Mouse (Mus musculus): Measurements from ENCODE around the gene Ppp1r9b. TPM values are rescaled to one million over a fixed set of nuclear protein-coding genes. Genes with fewer than 3 reads are reported as not detected.

Ppp1r9b gene
- 44.3 and 61.7 TPM in 2 replicates for polyA plus RNA-seq (2011; ENCODE audit: insufficient read length, low read depth, missing spikeins)

DNA sequence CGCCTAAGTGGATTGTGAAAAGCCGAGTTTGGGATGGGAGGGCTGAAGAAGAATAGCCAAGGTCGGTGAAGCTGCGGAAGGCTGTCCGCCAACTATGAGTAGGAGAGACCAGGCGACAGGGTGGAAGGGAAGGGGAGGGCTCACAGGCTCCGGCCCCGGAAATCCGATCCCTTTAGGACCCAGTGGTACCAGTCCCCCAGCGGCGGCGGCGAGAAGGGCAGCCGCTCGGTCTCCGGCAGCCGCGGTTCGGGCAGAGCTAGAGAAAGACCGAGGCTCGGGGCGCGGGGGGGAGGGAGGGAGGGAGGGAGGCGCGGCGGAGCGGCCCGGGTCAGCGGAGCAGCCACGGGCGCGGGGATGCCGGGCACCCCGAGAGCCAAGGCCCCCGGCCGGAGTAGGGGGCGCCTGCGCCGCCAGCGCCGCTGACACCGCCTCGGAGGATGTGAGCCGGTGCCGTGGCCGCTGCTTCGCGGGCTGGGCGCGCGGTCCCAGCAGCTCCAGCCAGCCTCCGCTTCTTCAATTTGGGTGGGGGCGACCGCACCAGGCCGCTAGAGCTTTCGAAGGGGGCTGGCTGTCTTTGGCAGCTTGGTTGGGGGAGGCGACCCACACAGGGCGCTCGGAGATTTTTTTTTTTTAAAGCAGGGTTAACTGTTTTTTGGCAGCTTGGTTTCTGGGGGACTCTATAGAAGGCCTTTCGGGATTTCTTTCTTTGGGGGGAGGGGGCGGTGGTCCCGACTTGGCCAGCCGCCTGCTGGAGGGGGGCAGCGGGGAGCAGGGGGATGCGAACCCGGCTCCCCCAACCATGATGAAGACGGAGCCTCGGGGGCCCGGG, at the start of gene Ppp1r9b:
Ppp1r9b (plus strand) TSS at position 287 of the 829 bp plus-strand sequence.
- Histone ChIP-seq H3K4me3 (ENCODE audit: insufficient read depth, low read length) (peak within 1 kb of the TSS; percentile 67), H3K4me1 (ENCODE audit: control insufficient read depth, insufficient read depth, low read length) (peaks cover 11% of the 10 kb centered on the region), H3K27ac (ENCODE audit: insufficient read depth, low read length) (peak within 1 kb of the TSS; percentile 85)
- TF ChIP-seq POLR2A (IDR thresholded peaks at IDR 0.05; ENCODE audit: low read depth, low read length) (peak; percentile 82), CTCF (IDR thresholded peaks at IDR 0.05; ENCODE audit: borderline replicate concordance, insufficient read depth, low read length) (no peak)

DNA sequence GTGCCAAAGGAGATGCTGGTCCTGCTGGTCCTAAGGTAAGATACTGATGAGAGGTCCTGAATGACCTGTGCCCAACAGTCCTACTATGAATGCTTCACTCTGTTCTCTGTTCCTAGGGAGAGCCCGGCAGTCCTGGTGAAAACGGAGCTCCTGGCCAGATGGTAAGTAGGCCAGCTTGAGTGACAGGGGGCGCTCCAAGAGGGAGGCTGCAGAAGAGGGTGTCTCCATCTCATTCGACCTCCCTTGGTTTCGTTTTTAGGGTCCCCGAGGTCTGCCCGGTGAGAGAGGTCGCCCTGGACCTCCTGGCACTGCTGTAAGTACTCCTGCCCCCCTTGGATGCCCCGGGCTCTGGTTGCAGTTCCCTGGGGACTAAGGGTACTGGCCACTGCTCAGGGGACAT, 49.7 kb upstream of the Ppp1r9b start:
- TF ChIP-seq POLR2A (IDR thresholded peaks at IDR 0.05; ENCODE audit: low read depth, low read length) (peak; percentile 35; the same call in 1 of the 2 replicates), CTCF (IDR thresholded peaks at IDR 0.05; ENCODE audit: borderline replicate concordance, insufficient read depth, low read length) (0 out of 2 replicates have a peak, but pooled peaks have one; percentile 5)
- Histone ChIP-seq H3K27ac (ENCODE audit: insufficient read depth, low read length) (peak overlapping the region; percentile 87), H3K4me3 (ENCODE audit: insufficient read depth, low read length) (no peak overlapping the region; the same call in 1 of the 2 replicates), H3K4me1 (ENCODE audit: control insufficient read depth, insufficient read depth, low read length) (0 out of 2 replicates have a peak, but pooled peaks cover 5% of the 10 kb centered on the region)

DNA sequence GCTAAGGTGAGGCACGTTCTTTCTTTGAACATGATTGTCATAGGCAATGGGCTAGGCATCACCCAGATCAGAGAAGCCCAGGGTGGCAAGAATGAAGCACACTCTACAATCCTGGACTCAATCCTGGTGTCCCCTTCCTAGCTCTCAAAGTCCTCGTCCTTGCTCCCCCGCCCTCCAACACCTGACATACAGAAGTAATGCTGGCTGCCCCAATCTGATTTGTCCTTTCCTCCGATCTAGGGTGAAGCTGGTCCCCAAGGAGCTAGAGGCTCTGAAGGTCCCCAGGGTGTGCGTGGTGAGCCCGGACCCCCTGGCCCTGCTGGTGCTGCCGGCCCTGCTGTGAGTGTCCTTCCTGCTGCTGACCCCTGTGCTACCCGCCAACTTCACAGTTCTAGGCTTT, 49.1 kb upstream of the Ppp1r9b start:
- TF ChIP-seq CTCF (IDR thresholded peaks at IDR 0.05; ENCODE audit: borderline replicate concordance, insufficient read depth, low read length) (no peak), POLR2A (IDR thresholded peaks at IDR 0.05; ENCODE audit: low read depth, low read length) (no peak)
- no peak overlapping the region for H3K4me3 ChIP-seq (ENCODE audit: insufficient read depth, low read length)
- peak overlapping the region; percentile 87 for H3K27ac ChIP-seq (ENCODE audit: insufficient read depth, low read length)
- H3K4me1 ChIP-seq (ENCODE audit: control insufficient read depth, insufficient read depth, low read length): 0 out of 2 replicates have a peak, but pooled peaks cover 5% of the 10 kb centered on the region

DNA sequence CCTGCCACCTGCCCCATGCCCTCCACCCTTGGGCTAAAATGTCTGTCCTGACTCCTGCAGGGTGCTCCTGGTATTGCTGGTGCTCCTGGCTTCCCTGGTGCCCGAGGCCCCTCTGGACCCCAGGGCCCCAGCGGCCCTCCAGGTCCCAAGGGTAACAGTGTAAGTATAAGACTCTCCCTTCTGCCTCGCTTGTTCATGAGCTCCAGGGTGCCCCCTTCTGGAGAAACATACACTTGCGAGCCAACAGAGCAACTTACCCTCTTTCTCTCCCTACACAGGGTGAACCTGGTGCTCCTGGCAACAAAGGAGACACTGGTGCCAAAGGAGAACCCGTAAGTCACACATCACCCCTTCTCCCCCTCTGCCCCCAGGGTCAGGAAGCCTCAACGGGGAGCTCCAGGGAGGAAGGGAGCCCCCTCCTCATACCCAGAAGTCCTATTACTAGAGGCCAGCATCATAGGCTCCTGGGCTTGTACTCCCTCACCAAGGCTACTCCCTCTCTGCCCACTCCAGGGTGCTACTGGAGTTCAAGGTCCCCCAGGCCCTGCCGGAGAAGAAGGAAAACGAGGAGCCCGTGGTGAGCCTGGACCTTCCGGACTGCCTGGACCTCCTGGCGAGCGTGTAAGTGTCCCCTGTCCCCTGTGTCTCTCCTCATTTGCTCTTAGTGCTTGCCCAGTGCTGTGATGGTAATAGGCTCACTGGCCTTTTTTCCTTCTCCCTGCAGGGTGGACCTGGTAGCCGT, 48.4 kb upstream of the Ppp1r9b start:
- TF ChIP-seq CTCF (IDR thresholded peaks at IDR 0.05; ENCODE audit: borderline replicate concordance, insufficient read depth, low read length) (0 out of 2 replicates have a peak, but pooled peaks have one; percentile 11), POLR2A (IDR thresholded peaks at IDR 0.05; ENCODE audit: low read depth, low read length) (peak; percentile 48)
- no peak overlapping the region for H3K4me3 ChIP-seq (ENCODE audit: insufficient read depth, low read length)
- H3K27ac ChIP-seq (ENCODE audit: insufficient read depth, low read length): peak overlapping the region; percentile 87
- H3K4me1 ChIP-seq (ENCODE audit: control insufficient read depth, insufficient read depth, low read length): 0 out of 2 replicates have a peak, but pooled peaks cover 5% of the 10 kb centered on the region

DNA sequence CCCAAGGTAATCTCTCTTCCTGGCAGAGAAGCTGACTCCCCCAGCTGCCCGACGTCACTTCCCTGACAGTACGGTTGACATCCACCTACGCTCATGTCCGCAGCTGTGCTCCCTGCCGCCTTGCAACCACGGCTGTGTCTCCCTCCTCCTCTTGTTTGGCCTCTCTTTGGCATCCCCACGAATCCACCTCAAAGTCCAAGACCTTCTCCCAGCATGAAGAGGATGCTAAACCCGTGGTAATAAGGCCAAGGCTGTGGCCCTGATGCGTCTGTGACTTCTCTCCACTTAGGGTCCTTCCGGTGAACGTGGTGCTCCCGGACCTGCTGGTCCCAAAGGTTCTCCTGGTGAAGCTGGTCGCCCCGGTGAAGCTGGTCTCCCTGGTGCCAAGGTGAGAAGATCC, 47.8 kb upstream of the Ppp1r9b start:
- 0 out of 2 replicates have a peak, but pooled peaks cover 5% of the 10 kb centered on the region for H3K4me1 ChIP-seq (ENCODE audit: control insufficient read depth, insufficient read depth, low read length)
- no peak overlapping the region for H3K4me3 ChIP-seq (ENCODE audit: insufficient read depth, low read length)
- peak overlapping the region; percentile 87 for H3K27ac ChIP-seq (ENCODE audit: insufficient read depth, low read length)

DNA sequence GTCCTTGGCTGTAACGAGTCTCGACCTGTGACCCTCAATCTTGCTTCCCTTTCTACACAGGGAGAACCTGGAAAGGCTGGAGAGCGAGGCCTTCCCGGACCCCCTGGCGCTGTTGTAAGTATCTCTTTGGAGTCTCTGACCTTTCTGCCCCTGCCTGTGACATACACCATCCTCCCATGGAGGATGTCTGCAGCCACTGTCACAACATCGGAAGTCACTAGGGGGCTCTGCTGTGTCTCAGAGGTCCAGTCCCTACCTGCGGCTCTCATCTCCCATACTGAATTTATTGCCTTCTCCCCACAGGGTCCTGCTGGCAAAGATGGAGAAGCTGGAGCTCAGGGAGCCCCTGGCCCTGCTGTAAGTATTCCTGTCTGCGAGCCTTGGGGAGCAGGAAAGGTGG, 46.5 kb upstream of the Ppp1r9b start:
- no peak overlapping the region for H3K4me3 ChIP-seq (ENCODE audit: insufficient read depth, low read length)
- H3K4me1 ChIP-seq (ENCODE audit: control insufficient read depth, insufficient read depth, low read length): 0 out of 2 replicates have a peak, but pooled peaks cover 5% of the 10 kb centered on the region
- TF ChIP-seq POLR2A (IDR thresholded peaks at IDR 0.05; ENCODE audit: low read depth, low read length) (no peak; the same call in 1 of the 2 replicates), CTCF (IDR thresholded peaks at IDR 0.05; ENCODE audit: borderline replicate concordance, insufficient read depth, low read length) (peak; percentile 19; the same call in 1 of the 2 replicates)
- peak overlapping the region; percentile 87 for H3K27ac ChIP-seq (ENCODE audit: insufficient read depth, low read length)

More for the DNA sequence above, 47.8 kb upstream of the Ppp1r9b start:
- no peak for TF ChIP-seq CTCF (IDR thresholded peaks at IDR 0.05; ENCODE audit: borderline replicate concordance, insufficient read depth, low read length)
- TF ChIP-seq POLR2A (IDR thresholded peaks at IDR 0.05; ENCODE audit: low read depth, low read length): peak; percentile 38; the same call in 1 of the 2 replicates

GRCm38 (mm10) chr11:94945236-94945635, 45.6 kb upstream of the Ppp1r9b start:
- peak overlapping the region; percentile 87 for H3K27ac ChIP-seq (ENCODE audit: insufficient read depth, low read length)

DNA sequence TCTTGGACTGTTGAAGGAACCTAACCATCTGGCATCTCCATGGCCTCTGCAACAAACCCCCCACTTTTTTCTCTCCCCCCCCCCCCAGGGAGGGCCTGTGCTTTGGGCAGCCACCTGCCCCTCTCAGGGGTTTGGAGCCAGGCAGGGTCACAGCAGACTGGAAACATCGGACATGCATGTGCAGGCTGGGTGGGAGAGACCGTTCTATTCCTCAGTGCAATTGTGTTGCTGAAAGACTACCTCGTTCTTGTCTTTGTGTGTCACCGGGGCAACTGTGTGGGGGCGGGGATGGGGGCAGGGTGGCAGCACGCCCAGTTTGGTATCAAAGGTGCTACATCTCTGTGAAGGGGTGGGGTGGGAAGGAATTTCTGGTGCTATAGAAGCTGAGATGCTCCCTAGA, 38.7 kb upstream of the Ppp1r9b start:
- peak overlapping the region; percentile 54 for H3K27ac ChIP-seq (ENCODE audit: insufficient read depth, low read length)
- TF ChIP-seq CTCF (IDR thresholded peaks at IDR 0.05; ENCODE audit: borderline replicate concordance, insufficient read depth, low read length) (no peak), POLR2A (IDR thresholded peaks at IDR 0.05; ENCODE audit: low read depth, low read length) (peak; percentile 41; the same call in 1 of the 2 replicates)
- 0 out of 2 replicates have a peak, but pooled peaks cover 3% of the 10 kb centered on the region for H3K4me1 ChIP-seq (ENCODE audit: control insufficient read depth, insufficient read depth, low read length)
- H3K4me3 ChIP-seq (ENCODE audit: insufficient read depth, low read length): no peak overlapping the region

More at GRCm38 (mm10) chr11:94945236-94945635, 45.6 kb upstream of the Ppp1r9b start:
- 0 out of 2 replicates have a peak, but pooled peaks cover 8% of the 10 kb centered on the region for H3K4me1 ChIP-seq (ENCODE audit: control insufficient read depth, insufficient read depth, low read length)
- H3K4me3 ChIP-seq (ENCODE audit: insufficient read depth, low read length): no peak overlapping the region
- TF ChIP-seq CTCF (IDR thresholded peaks at IDR 0.05; ENCODE audit: borderline replicate concordance, insufficient read depth, low read length) (no peak), POLR2A (IDR thresholded peaks at IDR 0.05; ENCODE audit: low read depth, low read length) (peak; percentile 71; the same call in 1 of the 2 replicates)

DNA sequence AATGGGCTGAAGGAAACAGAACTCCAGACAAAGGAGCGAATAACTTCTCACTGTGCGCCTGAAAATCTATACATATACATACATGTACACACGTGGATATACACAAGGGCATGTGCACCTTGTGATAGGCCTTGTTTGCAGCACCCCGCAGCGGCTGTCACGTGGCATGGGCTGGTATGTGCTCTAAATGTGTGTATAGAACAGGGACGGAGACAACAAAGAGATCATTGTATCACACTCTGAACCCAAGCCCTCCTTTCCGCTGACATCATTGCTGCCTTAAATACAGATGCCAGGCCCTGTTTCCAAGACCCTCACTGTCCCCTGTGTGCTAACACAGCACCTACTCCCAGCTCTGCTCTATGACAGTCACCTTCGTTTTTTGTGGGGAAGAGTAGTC, 35.7 kb upstream of the Ppp1r9b start:
- TF ChIP-seq CTCF (IDR thresholded peaks at IDR 0.05; ENCODE audit: borderline replicate concordance, insufficient read depth, low read length) (no peak), POLR2A (IDR thresholded peaks at IDR 0.05; ENCODE audit: low read depth, low read length) (peak; percentile 66)
- H3K4me3 ChIP-seq (ENCODE audit: insufficient read depth, low read length): no peak overlapping the region

More for the DNA sequence above, 35.7 kb upstream of the Ppp1r9b start:
- H3K4me1 ChIP-seq (ENCODE audit: control insufficient read depth, insufficient read depth, low read length): peaks cover 3% of the 10 kb centered on the region; the same call in 1 of the 2 replicates
- peak overlapping the region; percentile 29 for H3K27ac ChIP-seq (ENCODE audit: insufficient read depth, low read length)

Data from embryonic fibroblast, embryonic 13.5 days (primary cell).